Mouse (Mus musculus): Measurements from ENCODE around the gene Dpy19l1. TPM values are rescaled to one million over a fixed set of nuclear protein-coding genes. Genes with fewer than 3 reads are reported as not detected.

Gene Dpy19l1
- polyA plus RNA-seq, 1 experiment from 2014 or later = 11.3 TPM

GRCm38 (mm10) chr9:24461379-24461961, 41.5 kb downstream of the Dpy19l1 start:
- Histone ChIP-seq H3K4me3 (replicated peaks) (no peak overlapping the region), H3K4me1 (replicated peaks) (no peaks in the 10 kb centered on the region), H3K9me3 (no peaks in the 10 kb centered on the region), H3K36me3 (no peaks in the 10 kb centered on the region), H3K27me3 (replicated peaks) (no peaks in the 10 kb centered on the region), H3K27ac (no peak overlapping the region), H3K9ac (no peak overlapping the region), H3K4me2 (replicated peaks) (no peak overlapping the region)
- ATAC-seq = no peak
- 82% methylated on average over 9 of the region's 9 CpGs for WGBS

GRCm38 (mm10) chr9:24453833-24454232, 49.1 kb downstream of the Dpy19l1 start:
- ATAC-seq = no peak
- H3K9ac ChIP-seq = no peak overlapping the region
- WGBS = 85% methylated on average over 12 of the region's 12 CpGs

GRCm38 (mm10) chr9:24450976-24451375, 52.0 kb downstream of the Dpy19l1 start:
- WGBS = 77% methylated on average over 3 of the region's 3 CpGs
- H3K27me3 ChIP-seq (replicated peaks) = no peaks in the 10 kb centered on the region
- no peak overlapping the region for H3K9ac ChIP-seq
- H3K36me3 ChIP-seq = no peaks in the 10 kb centered on the region
- no peak overlapping the region for H3K4me3 ChIP-seq (replicated peaks)
- no peaks in the 10 kb centered on the region for H3K9me3 ChIP-seq
- no peak overlapping the region for H3K27ac ChIP-seq
- no peak overlapping the region for H3K4me2 ChIP-seq (replicated peaks)
- no peak for ATAC-seq
- no peaks in the 10 kb centered on the region for H3K4me1 ChIP-seq (replicated peaks)

More at GRCm38 (mm10) chr9:24453833-24454232, 49.1 kb downstream of the Dpy19l1 start:
- Histone ChIP-seq H3K4me2 (replicated peaks) (no peak overlapping the region), H3K4me1 (replicated peaks) (no peaks in the 10 kb centered on the region), H3K36me3 (no peaks in the 10 kb centered on the region), H3K27me3 (replicated peaks) (no peaks in the 10 kb centered on the region), H3K9me3 (no peaks in the 10 kb centered on the region), H3K27ac (no peak overlapping the region), H3K4me3 (replicated peaks) (no peak overlapping the region)

GRCm38 (mm10) chr9:24450524-24450923, 52.4 kb downstream of the Dpy19l1 start:
- H3K4me3 ChIP-seq (replicated peaks) = no peak overlapping the region
- no peaks in the 10 kb centered on the region for H3K36me3 ChIP-seq
- no peak overlapping the region for H3K27ac ChIP-seq
- H3K9ac ChIP-seq = no peak overlapping the region
- no peaks in the 10 kb centered on the region for H3K27me3 ChIP-seq (replicated peaks)
- H3K4me2 ChIP-seq (replicated peaks) = no peak overlapping the region
- WGBS = 72% methylated on average over 7 of the region's 7 CpGs
- no peaks in the 10 kb centered on the region for H3K4me1 ChIP-seq (replicated peaks)
- H3K9me3 ChIP-seq = no peaks in the 10 kb centered on the region
- no peak for ATAC-seq

- no peak for ATAC-seq
- H3K9ac ChIP-seq = no peak overlapping the region
- H3K27me3 ChIP-seq (replicated peaks) = no peaks in the 10 kb centered on the region
- H3K4me3 ChIP-seq (replicated peaks) = no peak overlapping the region
- no peaks in the 10 kb centered on the region for H3K4me1 ChIP-seq (replicated peaks)
- WGBS = 73% methylated on average over 2 of the region's 2 CpGs
- no peak overlapping the region for H3K27ac ChIP-seq
- H3K9me3 ChIP-seq = no peaks in the 10 kb centered on the region
- no peak overlapping the region for H3K4me2 ChIP-seq (replicated peaks)
- H3K36me3 ChIP-seq = no peaks in the 10 kb centered on the region
These were observed 68.0 kb downstream of the Dpy19l1 start for GRCm38 (mm10) chr9:24434901-24435300.

- H3K27me3 ChIP-seq (replicated peaks) = no peaks in the 10 kb centered on the region
- H3K4me3 ChIP-seq (replicated peaks) = no peak overlapping the region
- no peaks in the 10 kb centered on the region for H3K4me1 ChIP-seq (replicated peaks)
- H3K36me3 ChIP-seq = no peaks in the 10 kb centered on the region
- no peak for ATAC-seq
- no peak overlapping the region for H3K27ac ChIP-seq
- H3K9me3 ChIP-seq = no peaks in the 10 kb centered on the region
- H3K4me2 ChIP-seq (replicated peaks) = no peak overlapping the region
- no peak overlapping the region for H3K9ac ChIP-seq
These were observed 73.2 kb downstream of the Dpy19l1 start for GRCm38 (mm10) chr9:24429721-24430120.

- no peaks in the 10 kb centered on the region for H3K36me3 ChIP-seq
- no peak overlapping the region for H3K27ac ChIP-seq
- H3K4me3 ChIP-seq (replicated peaks) = no peak overlapping the region
- H3K9ac ChIP-seq = no peak overlapping the region
- H3K9me3 ChIP-seq = no peaks in the 10 kb centered on the region
- WGBS = 70% methylated on average over 1 of the region's 1 CpGs
- H3K27me3 ChIP-seq (replicated peaks) = no peaks in the 10 kb centered on the region
- ATAC-seq = no peak
- no peak overlapping the region for H3K4me2 ChIP-seq (replicated peaks)
- no peaks in the 10 kb centered on the region for H3K4me1 ChIP-seq (replicated peaks)
These were observed 77.3 kb downstream of the Dpy19l1 start for GRCm38 (mm10) chr9:24425679-24426078.

- ATAC-seq = no peak
- Histone ChIP-seq H3K4me3 (replicated peaks) (no peak overlapping the region), H3K27me3 (replicated peaks) (no peaks in the 10 kb centered on the region), H3K9me3 (no peaks in the 10 kb centered on the region), H3K9ac (no peak overlapping the region), H3K27ac (no peak overlapping the region), H3K4me1 (replicated peaks) (no peaks in the 10 kb centered on the region), H3K4me2 (replicated peaks) (no peak overlapping the region), H3K36me3 (no peaks in the 10 kb centered on the region)
- 93% methylated on average over 8 of the region's 8 CpGs for WGBS
These were observed 79.7 kb downstream of the Dpy19l1 start for GRCm38 (mm10) chr9:24423241-24423640.

GRCm38 (mm10) chr9:24421888-24422287, 81.1 kb downstream of the Dpy19l1 start:
- Histone ChIP-seq H3K4me3 (replicated peaks) (no peak overlapping the region), H3K27ac (no peak overlapping the region), H3K9me3 (no peaks in the 10 kb centered on the region), H3K4me1 (replicated peaks) (no peaks in the 10 kb centered on the region), H3K4me2 (replicated peaks) (no peak overlapping the region), H3K36me3 (no peaks in the 10 kb centered on the region), H3K9ac (no peak overlapping the region), H3K27me3 (replicated peaks) (no peaks in the 10 kb centered on the region)
- ATAC-seq = no peak
- 80% methylated on average over 1 of the region's 1 CpGs for WGBS

GRCm38 (mm10) chr9:24421221-24421620, 81.7 kb downstream of the Dpy19l1 start:
- H3K36me3 ChIP-seq = no peaks in the 10 kb centered on the region
- H3K4me3 ChIP-seq (replicated peaks) = no peak overlapping the region
- no peaks in the 10 kb centered on the region for H3K27me3 ChIP-seq (replicated peaks)
- 78% methylated on average over 3 of the region's 3 CpGs for whole genome bisulfite sequencing
- H3K9ac ChIP-seq = no peak overlapping the region
- no peak overlapping the region for H3K4me2 ChIP-seq (replicated peaks)
- H3K9me3 ChIP-seq = no peaks in the 10 kb centered on the region
- no peak overlapping the region for H3K27ac ChIP-seq
- ATAC-seq = no peak
- no peaks in the 10 kb centered on the region for H3K4me1 ChIP-seq (replicated peaks)

GRCm38 (mm10) chr9:24420144-24420543, 82.8 kb downstream of the Dpy19l1 start:
- ATAC-seq = no peak
- no peak overlapping the region for H3K4me3 ChIP-seq (replicated peaks)
- H3K36me3 ChIP-seq = no peaks in the 10 kb centered on the region
- H3K4me1 ChIP-seq (replicated peaks) = no peaks in the 10 kb centered on the region
- no peaks in the 10 kb centered on the region for H3K27me3 ChIP-seq (replicated peaks)
- 95% methylated on average over 4 of the region's 4 CpGs for WGBS
- H3K9me3 ChIP-seq = no peaks in the 10 kb centered on the region
- no peak overlapping the region for H3K27ac ChIP-seq
- H3K4me2 ChIP-seq (replicated peaks) = no peak overlapping the region
- no peak overlapping the region for H3K9ac ChIP-seq

- H3K4me2 ChIP-seq (replicated peaks) = no peak overlapping the region
- no peaks in the 10 kb centered on the region for H3K36me3 ChIP-seq
- WGBS = 88% methylated on average over 5 of the region's 5 CpGs
- H3K9ac ChIP-seq = no peak overlapping the region
- ATAC-seq = no peak
- H3K27ac ChIP-seq = no peak overlapping the region
- H3K4me3 ChIP-seq (replicated peaks) = no peak overlapping the region
- no peaks in the 10 kb centered on the region for H3K9me3 ChIP-seq
- H3K27me3 ChIP-seq (replicated peaks) = no peaks in the 10 kb centered on the region
- H3K4me1 ChIP-seq (replicated peaks) = no peaks in the 10 kb centered on the region
These were observed 84.7 kb downstream of the Dpy19l1 start for GRCm38 (mm10) chr9:24418281-24418680.

GRCm38 (mm10) chr9:24411483-24411882, 91.5 kb downstream of the Dpy19l1 start:
- H3K27ac ChIP-seq = no peak overlapping the region
- no peak overlapping the region for H3K9ac ChIP-seq
- H3K9me3 ChIP-seq = no peaks in the 10 kb centered on the region
- no peaks in the 10 kb centered on the region for H3K27me3 ChIP-seq (replicated peaks)
- no peak for ATAC-seq
- H3K4me1 ChIP-seq (replicated peaks) = no peaks in the 10 kb centered on the region
- H3K4me2 ChIP-seq (replicated peaks) = no peak overlapping the region
- WGBS = 95% methylated on average over 8 of the region's 8 CpGs
- no peak overlapping the region for H3K4me3 ChIP-seq (replicated peaks)
- H3K36me3 ChIP-seq = no peaks in the 10 kb centered on the region
